Mouse (Mus musculus): ENCODE measurements around the gene Ddx49. TPM values are rescaled to one million over a fixed set of nuclear protein-coding genes. Genes with fewer than 3 reads are reported as not detected.

The Ddx49 gene
- 50.1 and 57.6 TPM in 2 replicates for total RNA-seq (2017)

GRCm38 (mm10) chr8:70302358-70302890, at the start of gene Ddx49, which contains the start of gene Cope:
Gene Ddx49, minus strand, starts transcription at chr8:70302489.
Gene Cope, plus strand, starts transcription at chr8:70302518.
- ATAC-seq (ENCODE audit: extremely low read depth, insufficient number of reproducible peaks, low FRiP score, poor library complexity, severe bottlenecking), result peak; percentile 83

GRCm38 (mm10) chr8:70352000-70352384, 49.7 kb upstream of the Ddx49 start:
- ATAC-seq (ENCODE audit: extremely low read depth, insufficient number of reproducible peaks, low FRiP score, poor library complexity, severe bottlenecking), result no peak

GRCm38 (mm10) chr8:70351035-70351999, 49.0 kb upstream of the Ddx49 start:
- no peak for ATAC-seq (ENCODE audit: extremely low read depth, insufficient number of reproducible peaks, low FRiP score, poor library complexity, severe bottlenecking)

- no peak for ATAC-seq (ENCODE audit: extremely low read depth, insufficient number of reproducible peaks, low FRiP score, poor library complexity, severe bottlenecking)
These were observed 45.7 kb upstream of the Ddx49 start for GRCm38 (mm10) chr8:70347860-70348420.

- ATAC-seq (ENCODE audit: extremely low read depth, insufficient number of reproducible peaks, low FRiP score, poor library complexity, severe bottlenecking), result no peak
These were observed 45.2 kb upstream of the Ddx49 start for GRCm38 (mm10) chr8:70347443-70347842.

GRCm38 (mm10) chr8:70344279-70344678, 42.0 kb upstream of the Ddx49 start:
- ATAC-seq (ENCODE audit: extremely low read depth, insufficient number of reproducible peaks, low FRiP score, poor library complexity, severe bottlenecking), result no peak

GRCm38 (mm10) chr8:70343696-70344095, 41.4 kb upstream of the Ddx49 start:
- ATAC-seq (ENCODE audit: extremely low read depth, insufficient number of reproducible peaks, low FRiP score, poor library complexity, severe bottlenecking), result no peak

GRCm38 (mm10) chr8:70343076-70343475, 40.8 kb upstream of the Ddx49 start:
- ATAC-seq (ENCODE audit: extremely low read depth, insufficient number of reproducible peaks, low FRiP score, poor library complexity, severe bottlenecking), result no peak

- no peak for ATAC-seq (ENCODE audit: extremely low read depth, insufficient number of reproducible peaks, low FRiP score, poor library complexity, severe bottlenecking)
These were observed 39.7 kb upstream of the Ddx49 start for GRCm38 (mm10) chr8:70342007-70342406.

GRCm38 (mm10) chr8:70340659-70341058, 38.4 kb upstream of the Ddx49 start:
- ATAC-seq (ENCODE audit: extremely low read depth, insufficient number of reproducible peaks, low FRiP score, poor library complexity, severe bottlenecking), result no peak

- no peak for ATAC-seq (ENCODE audit: extremely low read depth, insufficient number of reproducible peaks, low FRiP score, poor library complexity, severe bottlenecking)
These were observed 36.6 kb upstream of the Ddx49 start for GRCm38 (mm10) chr8:70338931-70339330.

GRCm38 (mm10) chr8:70332878-70333202, 30.6 kb upstream of the Ddx49 start:
- ATAC-seq (ENCODE audit: extremely low read depth, insufficient number of reproducible peaks, low FRiP score, poor library complexity, severe bottlenecking), result no peak

- ATAC-seq (ENCODE audit: extremely low read depth, insufficient number of reproducible peaks, low FRiP score, poor library complexity, severe bottlenecking), result no peak
These were observed 30.0 kb upstream of the Ddx49 start for GRCm38 (mm10) chr8:70332070-70332877.

GRCm38 (mm10) chr8:70331526-70331925, 29.2 kb upstream of the Ddx49 start:
- ATAC-seq (ENCODE audit: extremely low read depth, insufficient number of reproducible peaks, low FRiP score, poor library complexity, severe bottlenecking), result no peak

- ATAC-seq (ENCODE audit: extremely low read depth, insufficient number of reproducible peaks, low FRiP score, poor library complexity, severe bottlenecking), result no peak
These were observed 28.6 kb upstream of the Ddx49 start for GRCm38 (mm10) chr8:70330741-70331364.

- 0 out of 2 replicates have a peak, but pooled peaks have one; percentile 13 for ATAC-seq (ENCODE audit: extremely low read depth, insufficient number of reproducible peaks, low FRiP score, poor library complexity, severe bottlenecking)
These were observed 27.8 kb upstream of the Ddx49 start for GRCm38 (mm10) chr8:70329835-70330740.

- ATAC-seq (ENCODE audit: extremely low read depth, insufficient number of reproducible peaks, low FRiP score, poor library complexity, severe bottlenecking), result no peak
These were observed 27.0 kb upstream of the Ddx49 start, which contains the start of gene Gdf1 for GRCm38 (mm10) chr8:70329124-70329834. Gene Gdf1, plus strand, starts transcription at chr8:70329817.
